Mouse (Mus musculus) myocyte (in vitro differentiated cells): ENCODE data around the gene Reps2.

Experiments used
- E2F4 ChIP-seq: IDR thresholded peaks from one replicate; pipeline ENCODE4 v1.6.1; 2011; ENCODE audit warnings: mild to moderate bottlenecking, control low read depth, moderate library complexity; ENCODE audit not compliant: insufficient read depth
- POLR2A ChIP-seq: IDR thresholded peaks from one replicate; pipeline ENCODE4 v1.6.1; 2011; ENCODE audit warnings: low read depth, mild to moderate bottlenecking, control low read depth, moderate library complexity; ENCODE audit not compliant: insufficient read length
- POLR2AphosphoS2 ChIP-seq: IDR thresholded peaks from one replicate; pipeline ENCODE4 v1.6.1; 2011; ENCODE audit warnings: low read depth, control low read depth; ENCODE audit not compliant: insufficient read length

GRCm38 (mm10) chrX:162531016-162531415 lies 112.4 kb downstream of the Reps2 start:
- TF ChIP-seq POLR2A (no peak), E2F4 (no peak), POLR2AphosphoS2 (no peak)
